In genomic region chr6:116679563-116680288, GRCm38 (mm10) we compare ENCODE assay signal across 11 mouse cellular contexts. TPM values are rescaled to one million over a fixed set of nuclear protein-coding genes. Genes with fewer than 3 reads are reported as not detected.
DNase-seq lines count a peak whose midpoint lies in the region; ATAC-seq and TF ChIP-seq lines count a peak whose summit lies in the region.
"Had no signal": no experiment of that assay in that cellular context is flagged by ENCODE, and none has a peak within 500 bp of the region (broad histone marks: within the 10 kb centered on the region; RNA-seq: fewer than 3 reads in every experiment).

No protein-coding gene starts in this region.

- TF ChIP-seq EP300 in lung, postnatal 0 days (IDR thresholded peaks at IDR 0.05): no peak

- no peaks in the 10 kb centered on the region for H3K27me3 ChIP-seq in lung, postnatal 0 days (replicated peaks; ENCODE audit: insufficient read depth, low read length)
- H3K27me3 ChIP-seq in splenic B cell, adult 2 months (ENCODE audit: control insufficient read depth, insufficient read depth, low read length, poor library complexity, severe bottlenecking): no peaks in the 10 kb centered on the region

- TF ChIP-seq CTCF in gastrocnemius, adult 2 months (IDR thresholded peaks at IDR 0.05): no peak
- TF ChIP-seq CTCF in lung, postnatal 0 days (IDR thresholded peaks at IDR 0.05): no peak
- TF ChIP-seq CTCF in lung, adult 2 months (IDR thresholded peaks at IDR 0.05; ENCODE audit: insufficient read depth, low read length): no peak

- no peak; the same call in 1 of the 2 replicates for ATAC-seq in lung, postnatal 0 days

- H3K27ac ChIP-seq in gastrocnemius, adult 2 months: no peak overlapping the region
- no peak overlapping the region for H3K27ac ChIP-seq in lung, postnatal 0 days (ENCODE audit: low read length)

- 58% methylated on average over 5 of the region's 5 CpGs for WGBS in lung, postnatal 0 days
- WGBS in lung, adult 2 months: 59% methylated on average over 5 of the region's 5 CpGs

- H3K4me2 ChIP-seq in lung, postnatal 0 days (replicated peaks; ENCODE audit: low read depth, low read length): no peak overlapping the region

- H3K4me1 ChIP-seq in lung, postnatal 0 days (ENCODE audit: insufficient read depth, low read depth, low read length): no peaks in the 10 kb centered on the region
- H3K4me1 ChIP-seq in lung, adult 2 months (ENCODE audit: control insufficient read depth, insufficient read depth, low read length): peaks cover 12% of the 10 kb centered on the region

- peak; percentile 22 for DNase-seq in gastrocnemius, adult 2 months
- no peak for DNase-seq in gastrocnemius, postnatal 4 days (ENCODE audit: low spot score in 2 of 2)
- DNase-seq in lung, postnatal 0 days (ENCODE audit: low spot score): peak; percentile 21
- no peak for DNase-seq in lung, adult 2 months
- DNase-seq in lung, postnatal 4 days: peak; percentile 48 to 54
- DNase-seq in splenic B cell, adult 2 months (ENCODE audit: low read depth, low spot score): peak; percentile 85
- DNase-seq in embryo, embryonic 9.5 days (ENCODE audit: extremely low spot score): no peak
- no peak for DNase-seq in yolk sac, embryonic 10.5 days (ENCODE audit: low spot score)
- DNase-seq: cerebellum, adult 2 months; kidney, adult 11 months had no signal

- H3K9me3 ChIP-seq in lung, postnatal 0 days (ENCODE audit: low read length): no peaks in the 10 kb centered on the region

- no peak for TF ChIP-seq POLR2A in lung, adult 2 months (IDR thresholded peaks at IDR 0.05; ENCODE audit: borderline replicate concordance, extremely low read depth, low read depth, low read length)

- no peak overlapping the region for H3K4me3 ChIP-seq in gastrocnemius, adult 2 months
- H3K4me3 ChIP-seq in lung, postnatal 0 days (ENCODE audit: low read depth, low read length): no peak overlapping the region
- H3K4me3 ChIP-seq in lung, adult 2 months (replicated peaks; ENCODE audit: extremely low read depth, low read depth, low read length): no peak overlapping the region

- intact Hi-C loops in gastrocnemius, adult 2 months (cut with DNase I): no loop called here

- H3K9ac ChIP-seq in lung, postnatal 0 days (replicated peaks; ENCODE audit: low read depth): no peak overlapping the region

- H3K36me3 ChIP-seq in lung, postnatal 0 days (ENCODE audit: insufficient read depth, low read length): no peaks in the 10 kb centered on the region
- no peaks in the 10 kb centered on the region for H3K36me3 ChIP-seq in splenic B cell, adult 2 months (ENCODE audit: control insufficient read depth, insufficient read depth, low read length, poor library complexity, severe bottlenecking)

RNA-seq across cellular contexts. Expression of gene Rassf4, which starts 6.0 kb away (rescaled TPM):
- total RNA-seq in gastrocnemius, adult 2 months (2021): 1 to 10 TPM; 1.7 to 2.3 TPM
- total RNA-seq in gastrocnemius, postnatal 4 days (2021): 10 to 100 TPM; 14.5 to 14.7 TPM
- 9.3 and 10.0 TPM in 2 replicates for polyA plus RNA-seq in lung, postnatal 0 days (2015; fragmentation: Nextera tagmentation; extraction: Ambion mirVana)
- 18.1 and 20.6 TPM in 2 replicates for polyA plus RNA-seq in lung, adult 2 months (2012; rRNA removed)

RNA-seq across cellular contexts. Expression of gene Depp1, which starts 29.3 kb away (rescaled TPM):
- 10 to 100 TPM in 1 of 2 experiments, 1 to 10 TPM in 1; 6.2 to 24.0 TPM for total RNA-seq in gastrocnemius, adult 2 months (2021)
- total RNA-seq in gastrocnemius, postnatal 4 days (2021): 10 to 100 TPM; 11.5 to 14.1 TPM
- 79.3 and 86.1 TPM in 2 replicates for polyA plus RNA-seq in lung, postnatal 0 days (2015; fragmentation: Nextera tagmentation; extraction: Ambion mirVana)
- polyA plus RNA-seq in lung, adult 2 months (2012; rRNA removed): 59.8 and 70.1 TPM in 2 replicates
- total RNA-seq: MEL had no signal

RNA-seq across cellular contexts. Expression of gene Tmem72, which starts 37.0 kb away (rescaled TPM):
- total RNA-seq in gastrocnemius, adult 2 months (2021): under 1 TPM; 0.03 TPM
- total RNA-seq in gastrocnemius, postnatal 4 days (2021): 1 to 10 TPM; 2.3 to 6.3 TPM
- 0.01 and 0.02 TPM in 2 replicates for polyA plus RNA-seq in lung, postnatal 0 days (2015; fragmentation: Nextera tagmentation; extraction: Ambion mirVana)
- polyA plus RNA-seq in lung, adult 2 months (2012; rRNA removed): 0.04 TPM in 1 of 2 replicates, not detected in the other

RNA-seq across cellular contexts. Expression of gene Zfp422, which starts 50.9 kb away (rescaled TPM):
- total RNA-seq in gastrocnemius, adult 2 months (2021): 1 to 10 TPM; 7.7 to 7.9 TPM
- total RNA-seq in gastrocnemius, postnatal 4 days (2021): 10 to 100 TPM; 29.6 to 30.9 TPM
- polyA plus RNA-seq in lung, postnatal 0 days (2015; fragmentation: Nextera tagmentation; extraction: Ambion mirVana): 58.1 and 64.4 TPM in 2 replicates
- 8.4 and 16.2 TPM in 2 replicates for polyA plus RNA-seq in lung, adult 2 months (2012; rRNA removed)
- total RNA-seq: MEL had no signal

Comparison
In these comparisons a context has a peak if more than half of its experiments do, and no peak if none do; other contexts are left out.
1. DNase-seq: peak in gastrocnemius, adult 2 months (single experiment), lung, postnatal 0 days (single experiment), lung, postnatal 4 days (2 of 2) and splenic B cell, adult 2 months (single experiment); none in gastrocnemius, postnatal 4 days (0 of 2), lung, adult 2 months (single experiment), embryo, embryonic 9.5 days (single experiment) and yolk sac, embryonic 10.5 days (single experiment).
2. RNA of gene Rassf4, which starts 6.0 kb away (total RNA-seq): 14.5 to 14.7 TPM in gastrocnemius, postnatal 4 days; 1.7 to 2.3 TPM in gastrocnemius, adult 2 months; every median in the first group is over 4 times any median in the second.